Comparison of ENCODE assay signal across 12 mouse cellular contexts in the genomic region with DNA sequence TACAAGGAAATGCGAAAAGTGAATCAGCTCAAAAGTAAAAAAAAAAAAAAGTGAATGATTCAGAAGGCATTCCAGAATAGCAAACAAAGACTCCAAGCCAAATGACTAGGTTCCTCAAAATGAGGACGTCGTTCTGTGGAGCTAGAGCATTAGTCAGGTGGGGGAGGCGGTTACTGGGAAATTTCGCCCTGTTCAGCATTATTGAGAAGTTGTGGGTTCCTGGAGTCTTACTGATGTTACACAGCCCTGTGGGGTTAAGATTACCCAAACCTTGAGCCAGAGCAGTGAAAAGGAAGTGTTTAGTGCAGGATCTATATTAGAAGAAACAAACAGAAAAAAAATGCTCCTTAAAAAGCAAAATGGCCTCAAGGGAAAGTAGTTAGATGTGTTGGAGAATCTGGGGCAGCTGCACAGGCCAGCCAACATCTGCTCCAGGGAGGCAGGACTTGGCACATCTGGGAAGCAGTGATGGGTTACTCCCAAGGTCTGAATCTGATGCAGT. TPM values are rescaled to one million over a fixed set of nuclear protein-coding genes. Genes with fewer than 3 reads are reported as not detected.
A peak's percentile ranks its signal among the peaks of the same experiment; 100 is the strongest.
DNase-seq lines count a peak whose midpoint lies in the region; ATAC-seq and TF ChIP-seq lines count a peak whose summit lies in the region.
"Had no signal": no experiment of that assay in that cellular context is flagged by ENCODE, and none has a peak within 500 bp of the region (broad histone marks: within the 10 kb centered on the region; RNA-seq: fewer than 3 reads in every experiment).

No protein-coding gene starts in this region.

- H3K4me1 ChIP-seq in heart, adult 2 months (ENCODE audit: control insufficient read depth, insufficient read depth, low read length) = peaks cover 39% of the 10 kb centered on the region
- peaks cover 62% of the 10 kb centered on the region for H3K4me1 ChIP-seq in heart, embryonic 12.5 days (replicated peaks)
- peaks cover 1 to 9% of the 10 kb centered on the region in 2 experiments; a peak in 2 of 4 replicates for H3K4me1 ChIP-seq in ES-E14 (ENCODE audit: control insufficient read depth in 2 of 2, insufficient read depth in 2 of 2, low read length in 2 of 2, poor library complexity in 1 of 2)
- peaks cover 4% of the 10 kb centered on the region; the same call in 1 of the 2 replicates for H3K4me1 ChIP-seq in hindbrain, embryonic 12.5 days

- TF ChIP-seq POLR2A in heart, adult 2 months (IDR thresholded peaks at IDR 0.05; ENCODE audit: insufficient read depth, low read depth, low read length) = no peak

- in situ Hi-C loops in ES-E14 (cut with MboI; ENCODE audit: low sequenced_read_pairs in 2 of 2, unreplicated experiment in 2 of 2) = no loop called here

- intact Hi-C loops in heart, adult 2 months (cut with DNase I) = no loop called here

- H3K4me3 ChIP-seq in heart, adult 2 months = no peak overlapping the region
- H3K4me3 ChIP-seq in heart, embryonic 12.5 days = no peak overlapping the region
- no peak overlapping the region for H3K4me3 ChIP-seq in ES-E14 (ENCODE audit: insufficient read depth in 1 of 2, low read depth in 1 of 2, low read length in 2 of 2, poor library complexity in 1 of 2, severe bottlenecking in 1 of 2)
- H3K4me3 ChIP-seq in hindbrain, embryonic 12.5 days = no peak overlapping the region
- H3K4me3 ChIP-seq: intestine, embryonic 15.5 days; neural tube, embryonic 13.5 days had no signal

- no peak for ATAC-seq in heart, embryonic 12.5 days (ENCODE audit: insufficient number of reproducible peaks, low FRiP score)
- ATAC-seq in megakaryocyte, adult 5-6 weeks (ENCODE audit: poor library complexity, severe bottlenecking) = peak; percentile 38
- no peak for ATAC-seq in hindbrain, embryonic 12.5 days (ENCODE audit: low FRiP score)
- ATAC-seq: intestine, embryonic 15.5 days; Patski had no signal

- WGBS in heart, adult 2 months = 60% methylated on average over 5 of the region's 5 CpGs
- 72% methylated on average over 5 of the region's 5 CpGs for WGBS in heart, embryonic 12.5 days
- 84% methylated on average over 5 of the region's 5 CpGs for WGBS in hindbrain, embryonic 12.5 days

- no peak for TF ChIP-seq EP300 in heart, adult 2 months (IDR thresholded peaks at IDR 0.05; ENCODE audit: insufficient read depth, low read depth, low read length)

- no peak overlapping the region for H3K9ac ChIP-seq in heart, adult 2 months (ENCODE audit: low read depth, low read length)
- H3K9ac ChIP-seq in heart, embryonic 12.5 days = no peak overlapping the region
- H3K9ac ChIP-seq in ES-E14 (ENCODE audit: insufficient read depth, low read depth, low read length, poor library complexity, severe bottlenecking) = no peak overlapping the region
- no peak overlapping the region for H3K9ac ChIP-seq in hindbrain, embryonic 12.5 days
- H3K9ac ChIP-seq: intestine, embryonic 15.5 days; neural tube, embryonic 13.5 days had no signal

- H3K27me3 ChIP-seq in heart, adult 2 months (ENCODE audit: control insufficient read depth, insufficient read depth, low read length) = no peaks in the 10 kb centered on the region
- no peaks in the 10 kb centered on the region for H3K27me3 ChIP-seq in heart, embryonic 12.5 days (replicated peaks)
- no peaks in the 10 kb centered on the region for H3K27me3 ChIP-seq in hindbrain, embryonic 12.5 days
- H3K27me3 ChIP-seq: intestine, embryonic 15.5 days; neural tube, embryonic 13.5 days; Patski had no signal

- H3K36me3 ChIP-seq in heart, adult 2 months (ENCODE audit: control insufficient read depth, insufficient read depth, low read length) = 0 out of 2 replicates have a peak, but pooled peaks cover 4% of the 10 kb centered on the region
- no peaks in the 10 kb centered on the region for H3K36me3 ChIP-seq in heart, embryonic 12.5 days
- no peaks in the 10 kb centered on the region for H3K36me3 ChIP-seq in ES-E14 (ENCODE audit: control insufficient read depth, insufficient read depth, low read length, poor library complexity, severe bottlenecking)
- H3K36me3 ChIP-seq in hindbrain, embryonic 12.5 days = no peaks in the 10 kb centered on the region
- H3K36me3 ChIP-seq: intestine, embryonic 15.5 days; neural tube, embryonic 13.5 days had no signal

- H3K9me3 ChIP-seq in heart, embryonic 12.5 days (replicated peaks) = no peaks in the 10 kb centered on the region
- no peaks in the 10 kb centered on the region for H3K9me3 ChIP-seq in ES-E14 (ENCODE audit: control insufficient read depth, insufficient read depth, low read depth, low read length)
- H3K9me3 ChIP-seq in hindbrain, embryonic 12.5 days (replicated peaks) = no peaks in the 10 kb centered on the region
- H3K9me3 ChIP-seq: intestine, embryonic 15.5 days; neural tube, embryonic 13.5 days had no signal

- peak; percentile 57 to 65 for DNase-seq in heart, adult 2 months
- no peak for DNase-seq in ES-E14 (ENCODE audit: low read depth, low spot score)
- peak; percentile 82 for DNase-seq in fibroblast of lung, adult 2 months (ENCODE audit: low read depth)
- DNase-seq in cerebellum, adult 11 months = no peak
- DNase-seq in ovary, adult 18-20 months (ENCODE audit: low spot score) = no peak
- DNase-seq: cerebellum, adult 9-11 months had no signal

- no peak overlapping the region for H3K4me2 ChIP-seq in heart, embryonic 12.5 days
- H3K4me2 ChIP-seq in hindbrain, embryonic 12.5 days (replicated peaks) = no peak overlapping the region
- H3K4me2 ChIP-seq: intestine, embryonic 15.5 days; neural tube, embryonic 13.5 days had no signal

- H3K79me2 ChIP-seq in heart, adult 2 months (replicated peaks; ENCODE audit: control insufficient read depth, insufficient read depth, low read length) = no peaks in the 10 kb centered on the region

- H3K27ac ChIP-seq in heart, adult 2 months = peak overlapping the region; percentile 59
- H3K27ac ChIP-seq in heart, embryonic 12.5 days (ENCODE audit: poor library complexity, severe bottlenecking) = no peak overlapping the region
- no peak overlapping the region for H3K27ac ChIP-seq in ES-E14 (ENCODE audit: insufficient read depth, low read depth, low read length, poor library complexity, severe bottlenecking)
- H3K27ac ChIP-seq in hindbrain, embryonic 12.5 days = no peak overlapping the region
- H3K27ac ChIP-seq: intestine, embryonic 15.5 days; neural tube, embryonic 13.5 days had no signal

- TF ChIP-seq CTCF in heart, adult 2 months (IDR thresholded peaks at IDR 0.05) = no peak

TF ChIP-seq in ES-E14, 5 proteins besides CTCF, POLR2A, EP300 and RAD21:
- TF ChIP-seq ZC3H11A (IDR thresholded peaks at IDR 0.05; ENCODE audit: borderline replicate concordance, low read depth, low read length) (no peak), MAFK (IDR thresholded peaks at IDR 0.05; ENCODE audit: insufficient read depth, low read depth, low read length) (0 out of 2 replicates have a peak, but pooled peaks have one; percentile 28), ZNF384 (IDR thresholded peaks at IDR 0.05; ENCODE audit: low read depth, low read length) (no peak), CHD2 (IDR thresholded peaks at IDR 0.05; ENCODE audit: low read depth, low read length) (no peak), HCFC1 (IDR thresholded peaks at IDR 0.05; ENCODE audit: borderline replicate concordance, insufficient read depth, low read length) (no peak)
TF ChIP-seq in ES-E14: peak in this region for 1.

RNA-seq across cellular contexts. Expression of gene Ergic1, which starts 27.4 kb away (rescaled TPM):
- total RNA-seq in heart, adult 2 months (2021) = 10 to 100 TPM; 53.6 to 59.4 TPM
- 64.4 and 84.3 TPM in 2 replicates for polyA plus RNA-seq in heart, adult 2 months (2012; rRNA removed)
- 115 and 121 TPM in 2 replicates for polyA plus RNA-seq in heart, embryonic 12.5 days (2016; fragmentation: Nextera tagmentation; extraction: Ambion mirVana)
- total RNA-seq in ES-E14 (2012; rRNA removed) = 97.5 and 142 TPM in 2 replicates
- total RNA-seq in megakaryocyte, adult 5-6 weeks (2015) = 18.9 and 22.1 TPM in 2 replicates
- total RNA-seq in megakaryocyte, adult 5-6 weeks (2017) = 9.6 and 16.3 TPM in 2 replicates
- 85.3 and 90.3 TPM in 2 replicates for polyA plus RNA-seq in hindbrain, embryonic 12.5 days (2016; fragmentation: Nextera tagmentation; extraction: Ambion mirVana)

RNA-seq across cellular contexts. Expression of gene Dusp1, which starts 28.0 kb away (rescaled TPM):
- 10 to 100 TPM; 61.4 to 71.3 TPM for total RNA-seq in heart, adult 2 months (2021)
- 122 and 171 TPM in 2 replicates for polyA plus RNA-seq in heart, adult 2 months (2012; rRNA removed)
- polyA plus RNA-seq in heart, embryonic 12.5 days (2016; fragmentation: Nextera tagmentation; extraction: Ambion mirVana) = 36.2 and 38.7 TPM in 2 replicates
- total RNA-seq in ES-E14 (2012; rRNA removed) = 20.0 and 21.2 TPM in 2 replicates
- total RNA-seq in megakaryocyte, adult 5-6 weeks (2015) = 265 and 280 TPM in 2 replicates
- total RNA-seq in megakaryocyte, adult 5-6 weeks (2017) = 58.9 and 72.1 TPM in 2 replicates
- 33.0 and 38.5 TPM in 2 replicates for polyA plus RNA-seq in hindbrain, embryonic 12.5 days (2016; fragmentation: Nextera tagmentation; extraction: Ambion mirVana)

Comparison
In these comparisons a context has a peak if more than half of its experiments do, and no peak if none do; other contexts are left out.
1. DNase-seq: peak in heart, adult 2 months (2 of 2) and fibroblast of lung, adult 2 months (single experiment); none in ES-E14 (single experiment), cerebellum, adult 11 months (single experiment) and ovary, adult 18-20 months (single experiment).